Mouse (Mus musculus) limb, embryonic 12.5 days (tissue): Measurements from ENCODE around the gene Dnaic1. TPM values are rescaled to one million over a fixed set of nuclear protein-coding genes. Genes with fewer than 3 reads are reported as not detected.

Experiments used
- ATAC-seq: fragments of 200-750 bp; cut with Nextera tagmentation; 2 replicates; pipeline ENCODE4 v1.8.0; 2017; ENCODE audit warnings: low read depth, moderate TSS enrichment; ENCODE audit not compliant: insufficient number of reproducible peaks, insufficient read depth, low FRiP score, low TSS enrichment
- H3K27ac ChIP-seq: fragments of 300-500 bp; sonication (generic); 2 replicates; pipeline ENCODE4 v1.5.1; 2016; ENCODE audit warnings: mild to moderate bottlenecking, moderate library complexity
- H3K27me3 ChIP-seq: fragments of 300-500 bp; sonication (generic); 2 replicates; pipeline ENCODE4 v1.6.1; 2016; ENCODE audit warnings: mild to moderate bottlenecking, moderate library complexity
- H3K36me3 ChIP-seq: fragments of 300-500 bp; sonication (generic); 2 replicates; pipeline ENCODE4 v1.6.1; 2016; ENCODE audit warnings: mild to moderate bottlenecking, moderate library complexity
- H3K4me1 ChIP-seq: fragments of 300-500 bp; sonication (generic); replicated peaks from 2 replicates; pipeline ENCODE4 v1.6.1; 2016
- H3K4me2 ChIP-seq: fragments of 300-500 bp; sonication (generic); 2 replicates; pipeline ENCODE4 v1.6.1; 2016; ENCODE audit warnings: mild to moderate bottlenecking, moderate library complexity
- H3K4me3 ChIP-seq: fragments of 300-500 bp; sonication (generic); replicated peaks from 2 replicates; pipeline ENCODE4 v1.5.1; 2016; ENCODE audit warnings: mild to moderate bottlenecking
- H3K9ac ChIP-seq: fragments of 300-500 bp; sonication (generic); replicated peaks from 2 replicates; pipeline ENCODE4 v1.6.1; 2016; ENCODE audit warnings: mild to moderate bottlenecking, moderate library complexity
- H3K9me3 ChIP-seq: fragments of 300-500 bp; sonication (generic); 2 replicates; pipeline ENCODE4 v1.6.1; 2016; ENCODE audit warnings: mild to moderate bottlenecking, moderate library complexity
- WGBS: fragments of 180-500 bp; shearing (Covaris S2); methylation state at CpG from one replicate; pipeline ENCODE4 v1.1.7; 2016; 5-methylcytosine and 5-hydroxymethylcytosine counted together
- polyA plus RNA-seq: library from polyadenylated mRNA; unstranded; fragments of >200 nt; fragmentation: Nextera tagmentation; extraction: Ambion mirVana; gene quantifications from 2 replicates; pipeline ENCODE4 v1.2.1, GENCODE M21; 2016

The Dnaic1 gene
- polyA plus RNA-seq, 1 experiment from 2014 or later, result 0.48 TPM

DNA sequence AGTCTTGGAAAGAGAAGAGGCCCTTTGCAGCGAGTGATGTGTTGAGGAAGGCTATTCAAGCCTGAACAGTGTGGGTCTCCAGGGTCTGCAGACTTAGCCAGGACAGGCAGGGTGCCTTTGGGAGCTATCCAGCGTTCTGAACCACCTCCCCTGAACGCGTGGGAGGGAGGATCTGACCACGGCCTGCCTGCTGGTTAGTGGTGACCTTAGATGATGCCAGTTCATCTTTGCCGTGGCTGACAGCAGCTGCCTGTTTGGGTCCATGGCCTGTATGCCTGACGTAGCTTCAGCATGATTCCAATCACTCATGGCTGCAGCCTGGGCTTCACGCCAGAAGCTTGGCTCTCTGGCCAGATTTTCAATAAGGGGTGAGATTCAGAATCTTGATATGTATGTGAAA lies 23.6 kb upstream of the Dnaic1 start:
- no peak for ATAC-seq
- Histone ChIP-seq H3K9ac (no peak overlapping the region), H3K4me3 (no peak overlapping the region), H3K4me2 (no peak overlapping the region), H3K9me3 (no peaks in the 10 kb centered on the region), H3K27ac (no peak overlapping the region), H3K27me3 (peaks cover 17% of the 10 kb centered on the region; the same call in 1 of the 2 replicates), H3K4me1 (no peaks in the 10 kb centered on the region), H3K36me3 (no peaks in the 10 kb centered on the region)
- WGBS, result 17% methylated on average over 8 of the region's 8 CpGs

DNA sequence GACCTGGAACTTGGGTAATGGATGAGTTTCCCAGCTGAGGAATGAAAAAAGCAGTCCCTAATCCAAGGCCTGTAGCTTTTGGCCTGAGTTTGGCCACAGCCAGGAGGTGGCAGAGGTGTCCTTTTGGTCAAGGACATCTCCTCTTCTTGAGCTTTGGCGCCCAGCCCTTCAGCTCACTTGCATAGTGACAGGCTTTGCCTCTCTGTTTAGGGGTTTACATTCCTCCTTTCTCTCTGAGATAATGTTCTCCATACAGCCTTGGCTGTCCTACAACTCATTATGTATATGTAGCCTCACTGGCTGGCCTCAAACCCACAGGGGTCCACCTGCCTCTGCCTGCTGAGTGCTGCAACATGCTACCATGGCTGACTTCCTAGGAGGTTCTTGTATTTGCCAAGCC lies 22.5 kb upstream of the Dnaic1 start:
- no peak for ATAC-seq
- 69% methylated on average over 1 of the region's 1 CpGs for WGBS
- Histone ChIP-seq H3K27me3 (peaks cover 17% of the 10 kb centered on the region; the same call in 1 of the 2 replicates), H3K4me3 (no peak overlapping the region), H3K9me3 (no peaks in the 10 kb centered on the region), H3K4me1 (peaks cover 1% of the 10 kb centered on the region; the same call in 1 of the 2 replicates), H3K36me3 (no peaks in the 10 kb centered on the region), H3K27ac (no peak overlapping the region), H3K4me2 (no peak overlapping the region), H3K9ac (no peak overlapping the region)

DNA sequence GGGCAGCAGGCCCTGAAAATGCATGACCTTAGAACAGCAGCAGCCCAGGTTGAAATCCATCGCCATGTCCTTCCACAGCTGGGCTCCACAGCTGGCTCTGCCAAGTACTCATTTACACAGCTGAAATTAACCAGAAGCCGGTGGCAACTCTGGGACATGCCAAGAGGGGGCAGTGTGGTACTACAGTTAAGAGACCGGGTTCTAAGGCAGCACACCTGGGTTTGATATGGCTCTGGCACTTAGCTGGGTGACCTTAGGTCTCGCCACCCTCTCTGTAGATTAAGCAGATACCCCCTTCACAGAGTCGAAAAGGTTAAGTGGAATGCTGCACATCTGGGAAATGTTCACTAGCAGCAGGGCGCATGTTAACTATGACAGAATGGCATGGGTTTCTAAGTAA lies 17.0 kb upstream of the Dnaic1 start:
- peak; percentile 59; the same call in 1 of the 2 replicates for ATAC-seq
- H3K9me3 ChIP-seq, result no peaks in the 10 kb centered on the region
- no peak overlapping the region for H3K9ac ChIP-seq
- WGBS, result 10% methylated on average over 6 of the region's 6 CpGs
- H3K36me3 ChIP-seq, result no peaks in the 10 kb centered on the region
- H3K4me1 ChIP-seq, result peaks cover 10% of the 10 kb centered on the region; the same call in 1 of the 2 replicates
- no peak overlapping the region for H3K4me3 ChIP-seq
- H3K4me2 ChIP-seq, result no peak overlapping the region
- H3K27ac ChIP-seq, result no peak overlapping the region
- H3K27me3 ChIP-seq, result peaks cover 22% of the 10 kb centered on the region

DNA sequence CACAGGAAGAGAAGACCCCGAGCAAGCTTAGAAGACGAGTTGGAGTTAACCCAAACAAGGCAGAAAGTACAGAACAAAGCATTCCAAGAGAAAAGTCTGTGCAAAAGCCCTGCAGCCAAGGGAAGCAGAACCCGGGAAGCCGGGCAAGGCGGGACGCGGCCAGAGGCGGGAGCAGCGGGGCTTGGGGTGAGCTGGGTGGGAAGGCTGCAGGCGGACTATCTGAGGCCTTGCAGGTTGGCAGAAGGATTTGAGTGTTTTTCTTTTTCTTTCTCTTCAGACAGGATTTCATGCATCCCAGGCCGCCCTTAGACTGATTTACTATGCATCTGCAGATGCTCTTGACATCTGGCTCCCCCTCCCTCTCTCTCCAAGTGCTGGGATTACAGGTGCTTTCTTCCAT lies 16.5 kb upstream of the Dnaic1 start:
- 0 out of 2 replicates have a peak, but pooled peaks have one; percentile 56 for ATAC-seq
- Histone ChIP-seq H3K36me3 (no peaks in the 10 kb centered on the region), H3K27ac (no peak overlapping the region), H3K9me3 (no peaks in the 10 kb centered on the region), H3K27me3 (peaks cover 24% of the 10 kb centered on the region), H3K4me1 (peaks cover 10% of the 10 kb centered on the region; the same call in 1 of the 2 replicates), H3K4me2 (no peak overlapping the region), H3K4me3 (no peak overlapping the region), H3K9ac (no peak overlapping the region)
- 47% methylated on average over 11 of the region's 11 CpGs for WGBS

DNA sequence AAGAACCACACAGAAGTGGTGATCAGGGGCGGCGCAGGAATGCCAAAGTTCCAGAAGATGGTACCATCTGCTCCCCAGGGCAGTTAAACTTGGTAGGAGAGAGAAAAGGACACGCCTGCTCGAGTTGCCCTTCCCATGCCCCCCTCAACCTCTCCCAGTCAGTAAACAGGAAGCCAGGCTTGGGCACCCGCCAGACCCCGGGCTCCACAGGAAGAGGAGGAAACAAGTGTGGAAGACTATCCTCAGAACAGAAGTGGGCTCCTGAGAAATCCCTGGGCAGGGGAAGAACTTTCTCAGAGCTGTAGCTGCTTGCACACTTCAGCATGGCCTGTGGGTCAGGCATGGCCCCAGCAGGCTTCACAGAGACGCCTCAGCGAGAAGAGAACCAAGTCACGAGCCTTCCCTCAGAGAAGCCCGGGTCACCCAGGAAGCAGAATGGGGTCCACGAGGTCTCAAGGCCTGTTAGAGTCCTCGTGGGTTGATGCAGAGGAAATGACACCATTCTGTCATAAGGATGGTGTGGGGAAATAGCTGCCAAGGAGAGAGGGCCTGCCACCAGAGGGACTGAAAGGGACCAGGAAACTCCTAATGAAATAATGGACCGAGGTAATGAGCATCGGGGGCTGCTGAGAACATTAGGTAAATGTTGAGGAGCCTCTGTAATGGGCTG lies 14.4 kb upstream of the Dnaic1 start:
- Histone ChIP-seq H3K4me1 (peaks cover 10% of the 10 kb centered on the region; the same call in 1 of the 2 replicates), H3K27me3 (peaks cover 24% of the 10 kb centered on the region), H3K4me2 (no peak overlapping the region), H3K36me3 (no peaks in the 10 kb centered on the region), H3K9me3 (no peaks in the 10 kb centered on the region), H3K4me3 (no peak overlapping the region), H3K27ac (no peak overlapping the region), H3K9ac (no peak overlapping the region)
- WGBS, result 69% methylated on average over 14 of the region's 14 CpGs
- ATAC-seq, result no peak

DNA sequence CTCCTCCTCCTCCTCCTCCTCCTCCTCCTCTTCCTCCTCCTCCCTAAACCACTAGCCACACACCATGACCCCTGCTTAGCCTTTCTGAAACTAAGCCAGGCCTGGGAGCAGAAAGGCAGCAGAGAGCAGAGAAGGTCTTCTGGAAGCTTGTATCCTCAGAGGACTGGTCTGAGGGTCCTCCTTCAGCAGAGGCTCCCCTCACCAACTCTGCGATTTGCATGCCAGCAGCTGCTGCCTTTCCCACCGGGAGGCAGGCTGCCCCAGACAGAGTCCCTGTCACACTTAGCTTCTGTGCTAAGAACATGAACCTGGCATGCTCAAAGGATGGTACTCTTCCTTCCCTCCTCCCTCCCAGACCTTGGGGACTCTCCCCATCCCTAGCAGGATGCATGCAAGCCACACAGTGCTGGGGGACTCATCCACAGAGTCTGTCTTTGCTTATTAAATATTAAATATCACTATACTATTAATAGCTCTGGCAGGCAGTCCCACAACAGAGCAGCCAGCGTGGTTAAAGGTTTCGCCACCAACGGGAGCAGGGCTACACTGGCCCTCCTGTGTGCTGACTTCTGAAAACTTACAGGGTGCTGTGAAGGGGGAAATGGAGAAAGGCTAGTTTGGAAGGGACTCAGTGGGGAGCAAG lies 13.1 kb upstream of the Dnaic1 start:
- Histone ChIP-seq H3K27me3 (peaks cover 27% of the 10 kb centered on the region), H3K9ac (no peak overlapping the region), H3K9me3 (no peaks in the 10 kb centered on the region), H3K4me1 (peaks cover 10% of the 10 kb centered on the region; the same call in 1 of the 2 replicates), H3K27ac (no peak overlapping the region), H3K4me2 (no peak overlapping the region), H3K4me3 (no peak overlapping the region), H3K36me3 (no peaks in the 10 kb centered on the region)
- WGBS, result 48% methylated on average over 5 of the region's 5 CpGs
- no peak for ATAC-seq

DNA sequence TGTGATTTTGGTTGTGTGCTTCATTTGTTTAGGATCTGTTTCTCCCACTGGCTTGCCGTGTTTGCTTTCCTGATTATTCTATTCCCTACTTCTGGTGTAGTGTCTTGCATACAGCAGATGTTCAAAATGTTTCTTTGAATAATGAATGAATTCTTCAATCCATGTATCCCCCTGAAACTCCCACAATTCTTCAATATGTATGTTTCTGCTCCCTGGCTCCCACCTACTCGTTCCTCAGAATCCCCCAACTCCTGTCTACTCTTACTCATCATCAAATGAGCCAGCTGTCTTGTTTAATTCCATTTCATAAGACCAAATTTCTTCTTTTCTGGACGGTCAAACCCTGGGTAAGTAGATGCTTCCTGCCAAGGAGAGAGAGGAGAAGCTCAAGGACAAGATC lies 12.5 kb upstream of the Dnaic1 start:
- Histone ChIP-seq H3K4me1 (peaks cover 9% of the 10 kb centered on the region; the same call in 1 of the 2 replicates), H3K4me3 (no peak overlapping the region), H3K9me3 (no peaks in the 10 kb centered on the region), H3K36me3 (no peaks in the 10 kb centered on the region), H3K9ac (no peak overlapping the region), H3K27me3 (peaks cover 30% of the 10 kb centered on the region), H3K27ac (no peak overlapping the region), H3K4me2 (no peak overlapping the region)
- WGBS, result 79% methylated on average over 3 of the region's 3 CpGs
- ATAC-seq, result no peak

DNA sequence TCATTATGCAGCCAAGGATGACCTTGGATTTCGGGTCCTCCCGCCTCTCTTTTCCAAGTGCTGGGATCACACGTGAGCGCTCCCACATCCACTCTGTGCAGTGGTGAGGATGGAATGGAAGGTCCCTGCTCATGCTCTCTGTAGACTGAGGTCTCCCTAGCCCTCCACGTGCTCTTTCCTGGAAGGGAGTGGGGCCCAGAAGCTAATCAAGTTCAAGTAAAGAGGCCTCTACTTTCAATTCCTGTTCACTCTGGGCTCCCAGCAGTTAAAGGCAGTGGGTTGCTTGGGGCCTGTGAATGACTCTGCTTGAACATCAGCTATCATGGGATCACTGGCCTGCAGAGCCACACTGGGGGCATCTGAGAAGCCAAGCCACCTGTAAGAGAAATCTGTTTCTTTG lies 6.3 kb upstream of the Dnaic1 start:
- no peaks in the 10 kb centered on the region for H3K9me3 ChIP-seq
- no peak overlapping the region for H3K4me3 ChIP-seq
- peaks cover 56% of the 10 kb centered on the region for H3K27me3 ChIP-seq
- H3K4me2 ChIP-seq, result no peak overlapping the region
- peaks cover 5% of the 10 kb centered on the region for H3K4me1 ChIP-seq
- WGBS, result 91% methylated on average over 5 of the region's 5 CpGs
- H3K36me3 ChIP-seq, result no peaks in the 10 kb centered on the region
- H3K9ac ChIP-seq, result no peak overlapping the region
- no peak overlapping the region for H3K27ac ChIP-seq
- no peak for ATAC-seq

DNA sequence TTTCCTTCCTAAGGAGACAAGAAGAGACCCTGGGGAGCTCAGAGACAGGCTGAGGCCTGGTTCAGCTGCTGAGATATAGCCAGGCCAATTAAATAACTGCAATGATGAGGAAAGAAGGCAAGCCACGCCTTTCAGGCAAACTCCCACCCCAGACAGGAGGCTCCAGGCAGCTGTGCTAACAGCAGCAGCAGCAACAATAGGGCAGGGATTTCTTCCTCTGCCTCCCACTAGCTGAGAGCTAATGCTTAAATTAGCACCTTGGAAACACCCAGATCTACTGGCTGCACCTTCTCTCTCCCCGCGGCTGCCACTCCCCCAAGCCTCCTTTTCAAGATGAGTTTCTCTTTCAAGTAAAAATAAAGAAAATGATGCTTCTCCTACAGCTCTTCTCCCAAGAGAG lies 3.5 kb upstream of the Dnaic1 start:
- no peak for ATAC-seq
- WGBS, result 7% methylated on average over 3 of the region's 3 CpGs
- Histone ChIP-seq H3K9me3 (no peaks in the 10 kb centered on the region), H3K27ac (no peak overlapping the region), H3K27me3 (peaks cover 67% of the 10 kb centered on the region), H3K36me3 (no peaks in the 10 kb centered on the region), H3K4me3 (no peak overlapping the region), H3K9ac (no peak overlapping the region), H3K4me1 (peaks cover 18% of the 10 kb centered on the region), H3K4me2 (no peak overlapping the region)

DNA sequence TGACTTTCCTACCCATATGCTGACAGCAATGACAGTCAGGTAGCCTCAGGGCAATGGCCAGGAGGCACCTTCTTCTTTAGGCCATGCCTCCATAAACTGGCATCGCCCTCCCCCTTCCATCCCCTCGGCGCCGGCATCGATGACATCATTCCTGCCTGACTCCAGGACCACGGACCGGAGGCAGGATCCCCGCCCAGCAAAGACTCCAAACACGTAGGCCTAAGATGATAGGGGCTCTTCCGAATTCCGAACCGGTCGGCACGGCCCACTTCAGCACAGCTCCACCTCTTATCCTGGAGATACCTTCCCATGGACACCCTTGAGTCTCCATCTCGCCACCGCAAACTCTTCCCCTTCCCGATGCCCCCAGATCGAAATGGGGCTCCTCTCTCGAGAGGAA lies 1.3 kb upstream of the Dnaic1 start:
- H3K27me3 ChIP-seq, result peaks cover 72% of the 10 kb centered on the region
- no peak overlapping the region for H3K27ac ChIP-seq
- H3K9me3 ChIP-seq, result no peaks in the 10 kb centered on the region
- peaks cover 18% of the 10 kb centered on the region for H3K4me1 ChIP-seq
- ATAC-seq, result no peak
- 0 out of 2 replicates have a peak overlapping the region, but pooled peaks have one; percentile 67 for H3K9ac ChIP-seq
- H3K4me3 ChIP-seq, result peak overlapping the region; percentile 70
- WGBS, result 6% methylated on average over 19 of the region's 19 CpGs
- H3K4me2 ChIP-seq, result peak overlapping the region; percentile 99
- H3K36me3 ChIP-seq, result no peaks in the 10 kb centered on the region

DNA sequence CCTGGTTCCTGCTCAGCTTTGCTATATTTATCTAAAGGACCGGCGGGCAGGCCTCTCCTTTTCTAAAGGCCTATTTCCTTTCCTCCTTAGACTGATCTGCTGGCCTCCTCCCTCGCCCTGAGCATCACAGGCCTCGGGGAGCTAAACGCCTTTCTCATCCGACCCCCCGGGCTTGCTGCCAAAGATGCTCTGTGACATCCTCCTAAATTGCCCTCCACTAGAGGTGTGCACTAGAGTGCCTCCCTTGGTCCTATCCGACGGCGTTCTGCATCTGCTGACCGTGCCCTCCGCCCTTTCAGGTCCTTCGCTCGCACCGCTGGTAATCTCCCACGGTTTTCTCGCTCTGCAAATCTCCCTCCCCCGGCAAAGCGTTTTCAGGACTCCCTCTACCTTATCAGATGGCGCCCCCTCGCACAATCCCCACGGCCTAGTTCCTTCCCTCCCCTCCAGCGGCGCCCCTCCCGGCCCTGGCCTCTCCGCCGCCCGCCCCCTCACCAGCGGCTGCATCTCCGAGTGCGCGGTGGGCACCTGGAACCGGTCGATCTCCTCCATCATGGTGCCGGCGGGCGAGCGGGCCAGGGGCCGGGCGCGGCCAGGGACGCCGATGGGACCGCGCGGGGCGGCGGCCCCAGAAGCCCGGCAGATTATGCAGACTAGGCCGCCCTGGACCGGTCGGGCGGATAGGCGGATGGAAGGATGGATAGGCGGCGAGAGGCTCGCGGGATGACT lies 729 bp upstream of the Dnaic1 start:
- peak overlapping the region; percentile 99 for H3K4me2 ChIP-seq
- H3K9ac ChIP-seq, result peak overlapping the region; percentile 67
- no peaks in the 10 kb centered on the region for H3K36me3 ChIP-seq
- H3K9me3 ChIP-seq, result no peaks in the 10 kb centered on the region
- peak; percentile 76; the same call in 1 of the 2 replicates for ATAC-seq
- H3K4me3 ChIP-seq, result peak overlapping the region; percentile 70
- H3K27me3 ChIP-seq, result peaks cover 71% of the 10 kb centered on the region
- H3K27ac ChIP-seq, result no peak overlapping the region
- peaks cover 18% of the 10 kb centered on the region for H3K4me1 ChIP-seq
- under 1% methylated on average over 57 of the region's 58 CpGs for WGBS
